Mouse (Mus musculus) hindbrain, embryonic 15.5 days (tissue): Measurements from ENCODE around the gene Abhd16a. TPM values are rescaled to one million over a fixed set of nuclear protein-coding genes. Genes with fewer than 3 reads are reported as not detected.
"Not testable (repeated sequence)": the region's sequence is repeated elsewhere in the genome, so short reads cannot be mapped to it uniquely, and the experiment has no call there.

Experiments used
- ATAC-seq: fragments of 200-750 bp; cut with Nextera tagmentation; 2 replicates; pipeline ENCODE4 v1.8.0; 2017; ENCODE audit warnings: low read depth, moderate number of reproducible peaks, moderate TSS enrichment; ENCODE audit not compliant: low FRiP score
- H3K27ac ChIP-seq: fragments of 300-500 bp; sonication (generic); replicated peaks from 2 replicates; pipeline ENCODE4 v1.5.1; 2015; ENCODE audit warnings: mild to moderate bottlenecking, inconsistent platforms
- H3K27me3 ChIP-seq: fragments of 300-500 bp; sonication (generic); 2 replicates; pipeline ENCODE4 v1.6.1; 2015; ENCODE audit warnings: control low read depth, inconsistent platforms
- H3K36me3 ChIP-seq: fragments of 300-500 bp; sonication (generic); 2 replicates; pipeline ENCODE4 v1.6.1; 2015; ENCODE audit warnings: control low read depth, inconsistent platforms
- H3K4me1 ChIP-seq: fragments of 300-500 bp; sonication (generic); replicated peaks from 2 replicates; pipeline ENCODE4 v1.6.1; 2015; ENCODE audit warnings: control low read depth, inconsistent platforms
- H3K4me2 ChIP-seq: fragments of 300-500 bp; sonication (generic); 2 replicates; pipeline ENCODE4 v1.6.1; 2015; ENCODE audit warnings: moderate library complexity, mild to moderate bottlenecking, inconsistent platforms
- H3K4me3 ChIP-seq: fragments of 300-500 bp; sonication (generic); 2 replicates; pipeline ENCODE4 v1.5.1; 2015; ENCODE audit warnings: mild to moderate bottlenecking, inconsistent platforms
- H3K9ac ChIP-seq: fragments of 300-500 bp; sonication (generic); 2 replicates; pipeline ENCODE4 v1.6.1; 2015; ENCODE audit warnings: inconsistent platforms
- H3K9me3 ChIP-seq: fragments of 300-500 bp; sonication (generic); 2 replicates; pipeline ENCODE4 v1.6.1; 2016; ENCODE audit warnings: control low read depth, inconsistent platforms
- WGBS: fragments of 180-500 bp; shearing (Covaris S2); methylation state at CpG from one replicate; pipeline ENCODE4 v1.1.7; 2015; 5-methylcytosine and 5-hydroxymethylcytosine counted together
- polyA plus RNA-seq: library from polyadenylated mRNA; unstranded; fragments of >200 nt; fragmentation: Nextera tagmentation; extraction: Ambion mirVana; gene quantifications from 2 replicates; pipeline ENCODE4 v1.2.1, GENCODE M21; 2015

Abhd16a gene
- polyA plus RNA-seq, 1 experiment from 2014 or later, result 106 TPM

- no peaks in the 10 kb centered on the region for H3K9me3 ChIP-seq
- WGBS, result 74% methylated on average over 6 of the region's 6 CpGs
- H3K4me3 ChIP-seq, result no peak within 1 kb of the TSS
- peaks cover 7% of the 10 kb centered on the region; the same call in 1 of the 2 replicates for H3K4me1 ChIP-seq
- H3K36me3 ChIP-seq, result no peaks in the 10 kb centered on the region
- no peak within 1 kb of the TSS for H3K4me2 ChIP-seq
- no peak within 1 kb of the TSS for H3K9ac ChIP-seq
- no peak for ATAC-seq
- H3K27me3 ChIP-seq, result no peaks in the 10 kb centered on the region
- H3K27ac ChIP-seq, result no peak within 1 kb of the TSS
Observed at GRCm38 (mm10) chr17:35108097-35108496, 19.0 kb downstream of the Abhd16a start, which contains the start of gene Ly6g5c. TSS of gene Ly6g5c (plus strand) at chr17:35108279.

GRCm38 (mm10) chr17:35111774-35112173 lies 22.7 kb downstream of the Abhd16a start:
- ATAC-seq, result no peak
- Histone ChIP-seq H3K4me3 (no peak overlapping the region), H3K27ac (no peak overlapping the region), H3K9ac (no peak overlapping the region), H3K4me2 (no peak overlapping the region), H3K4me1 (no peaks in the 10 kb centered on the region), H3K27me3 (no peaks in the 10 kb centered on the region), H3K36me3 (peaks cover 25% of the 10 kb centered on the region), H3K9me3 (no peaks in the 10 kb centered on the region)
- WGBS, result 60% methylated on average over 9 of the region's 9 CpGs

GRCm38 (mm10) chr17:35115046-35116019 lies 26.3 kb downstream of the Abhd16a start, which contains the start of gene Ly6g5b:
TSS of gene Ly6g5b (minus strand) at chr17:35115428.
- Histone ChIP-seq H3K27ac (no peak within 1 kb of the TSS), H3K4me2 (no peak within 1 kb of the TSS), H3K9me3 (no peaks in the 10 kb centered on the region), H3K27me3 (no peaks in the 10 kb centered on the region), H3K36me3 (peaks cover 47% of the 10 kb centered on the region), H3K4me1 (peaks cover 9% of the 10 kb centered on the region), H3K4me3 (no peak within 1 kb of the TSS), H3K9ac (no peak within 1 kb of the TSS)
- 87% methylated on average over 8 of the region's 8 CpGs for WGBS
- no peak for ATAC-seq

- Histone ChIP-seq H3K9ac (peak overlapping the region; percentile 93), H3K36me3 (peaks cover 41% of the 10 kb centered on the region), H3K9me3 (no peaks in the 10 kb centered on the region), H3K4me2 (peak overlapping the region; percentile 81), H3K4me1 (peaks cover 32% of the 10 kb centered on the region), H3K27ac (peak overlapping the region; percentile 83), H3K4me3 (peak overlapping the region; percentile 99), H3K27me3 (no peaks in the 10 kb centered on the region)
- WGBS, result under 1% methylated on average over 33 of the region's 33 CpGs
- ATAC-seq, result no peak
Observed at GRCm38 (mm10) chr17:35120745-35121142, 31.7 kb downstream of the Abhd16a start.

GRCm38 (mm10) chr17:35121143-35121799 lies 32.2 kb downstream of the Abhd16a start, which contains the start of gene Gpank1:
TSS of gene Gpank1 (plus strand) at chr17:35121455.
- Histone ChIP-seq H3K36me3 (peaks cover 36% of the 10 kb centered on the region), H3K4me2 (peak within 1 kb of the TSS; percentile 81), H3K4me3 (peak within 1 kb of the TSS; percentile 99), H3K9me3 (no peaks in the 10 kb centered on the region), H3K4me1 (peaks cover 35% of the 10 kb centered on the region), H3K27me3 (no peaks in the 10 kb centered on the region), H3K27ac (peak within 1 kb of the TSS; percentile 91), H3K9ac (peak within 1 kb of the TSS; percentile 93)
- ATAC-seq, result peak; percentile 95
- under 1% methylated on average over 50 of the region's 50 CpGs for WGBS

GRCm38 (mm10) chr17:35121871-35122303 lies 32.8 kb downstream of the Abhd16a start, which contains the start of gene Csnk2b:
TSS of gene Csnk2b (minus strand) at chr17:35122053.
- H3K9me3 ChIP-seq, result no peaks in the 10 kb centered on the region
- H3K36me3 ChIP-seq, result peaks cover 32% of the 10 kb centered on the region
- H3K9ac ChIP-seq, result peak within 1 kb of the TSS; percentile 93
- no peaks in the 10 kb centered on the region for H3K27me3 ChIP-seq
- peak within 1 kb of the TSS; percentile 99 for H3K4me3 ChIP-seq
- peak within 1 kb of the TSS; percentile 91 for H3K27ac ChIP-seq
- under 1% methylated on average over 19 of the region's 19 CpGs for WGBS
- peaks cover 41% of the 10 kb centered on the region for H3K4me1 ChIP-seq
- no peak for ATAC-seq
- peak within 1 kb of the TSS; percentile 81 for H3K4me2 ChIP-seq

GRCm38 (mm10) chr17:35123287-35123686 lies 34.2 kb downstream of the Abhd16a start:
- not testable (repeated sequence) for ATAC-seq, H3K27ac ChIP-seq, H3K4me2 ChIP-seq, H3K4me3 ChIP-seq, H3K9ac ChIP-seq, H3K27me3 ChIP-seq, H3K9me3 ChIP-seq
- peaks cover 22% of the 10 kb centered on the region for H3K36me3 ChIP-seq
- 93% methylated on average over 9 of the region's 9 CpGs for WGBS
- peaks cover 52% of the 10 kb centered on the region for H3K4me1 ChIP-seq

- peaks cover 57% of the 10 kb centered on the region for H3K4me1 ChIP-seq
Observed at GRCm38 (mm10) chr17:35124261-35124896, 35.3 kb downstream of the Abhd16a start.

GRCm38 (mm10) chr17:35125081-35125480 lies 36.0 kb downstream of the Abhd16a start:
- Histone ChIP-seq H3K27me3 (no peaks in the 10 kb centered on the region), H3K4me3 (no peak overlapping the region; the same call in 1 of the 2 replicates), H3K36me3 (peaks cover 15% of the 10 kb centered on the region), H3K9me3 (no peaks in the 10 kb centered on the region), H3K4me1 (peaks cover 51% of the 10 kb centered on the region), H3K9ac (no peak overlapping the region), H3K4me2 (peak overlapping the region; percentile 67; the same call in 1 of the 2 replicates), H3K27ac (no peak overlapping the region)
- no peak for ATAC-seq
- WGBS, result 86% methylated on average over 1 of the region's 1 CpGs

More at GRCm38 (mm10) chr17:35124261-35124896, 35.3 kb downstream of the Abhd16a start:
- peaks cover 13% of the 10 kb centered on the region for H3K36me3 ChIP-seq
- H3K4me3 ChIP-seq, H3K27me3 ChIP-seq, H3K27ac ChIP-seq, ATAC-seq, H3K9ac ChIP-seq, H3K4me2 ChIP-seq, H3K9me3 ChIP-seq: not testable (repeated sequence)
- WGBS, result 91% methylated on average over 12 of the region's 12 CpGs

- no peaks in the 10 kb centered on the region for H3K9me3 ChIP-seq
- no peak overlapping the region for H3K27ac ChIP-seq
- no peaks in the 10 kb centered on the region for H3K27me3 ChIP-seq
- no peak for ATAC-seq
- peaks cover 46% of the 10 kb centered on the region for H3K4me1 ChIP-seq
- peak overlapping the region; percentile 54 for H3K4me3 ChIP-seq
- peak overlapping the region; percentile 67 for H3K4me2 ChIP-seq
- 40% methylated on average over 6 of the region's 6 CpGs for WGBS
- H3K36me3 ChIP-seq, result peaks cover 15% of the 10 kb centered on the region
- H3K9ac ChIP-seq, result peak overlapping the region; percentile 60
Observed at GRCm38 (mm10) chr17:35125578-35125977, 36.5 kb downstream of the Abhd16a start.

GRCm38 (mm10) chr17:35126206-35126611 lies 37.1 kb downstream of the Abhd16a start, which contains the start of gene D17H6S53E:
TSS of gene D17H6S53E (plus strand) at chr17:35126373.
- peaks cover 15% of the 10 kb centered on the region for H3K36me3 ChIP-seq
- H3K27ac ChIP-seq, result peak within 1 kb of the TSS; percentile 72
- peak within 1 kb of the TSS; percentile 67 for H3K4me2 ChIP-seq
- peak within 1 kb of the TSS; percentile 54 for H3K4me3 ChIP-seq
- peak; percentile 49 for ATAC-seq
- H3K27me3 ChIP-seq, result no peaks in the 10 kb centered on the region
- peak within 1 kb of the TSS; percentile 60 for H3K9ac ChIP-seq
- under 1% methylated on average over 36 of the region's 36 CpGs for WGBS
- H3K4me1 ChIP-seq, result peaks cover 44% of the 10 kb centered on the region
- H3K9me3 ChIP-seq, result no peaks in the 10 kb centered on the region
